Mouse (Mus musculus) limb, embryonic 14.5 days (tissue): ENCODE measurements around the gene Mef2d. TPM values are rescaled to one million over a fixed set of nuclear protein-coding genes. Genes with fewer than 3 reads are reported as not detected.

Experiments
- ATAC-seq: fragments of 200-750 bp; cut with Nextera tagmentation; 2 replicates; pipeline ENCODE4 v1.8.0; 2017; ENCODE audit warnings: low read depth, moderate number of reproducible peaks, moderate TSS enrichment; ENCODE audit not compliant: low FRiP score
- DNase-seq: peaks from one replicate; pipeline ENCODE4 v3.0.0-alpha.2; 2015; ENCODE audit warnings: low spot score
- H3K27ac ChIP-seq: fragments of 300-500 bp; sonication (generic); replicated peaks from 2 replicates; pipeline ENCODE4 v1.5.1; 2014; ENCODE audit warnings: low read depth, mild to moderate bottlenecking, low read length, moderate library complexity, mixed read lengths
- H3K27me3 ChIP-seq: fragments of 300-500 bp; sonication (generic); 2 replicates; pipeline ENCODE4 v1.6.1; 2014; ENCODE audit warnings: low read length, mixed read lengths; ENCODE audit not compliant: control insufficient read depth, insufficient read depth
- H3K36me3 ChIP-seq: fragments of 300-500 bp; sonication (generic); 2 replicates; pipeline ENCODE4 v1.6.1; 2014; ENCODE audit warnings: mild to moderate bottlenecking, low read length, moderate library complexity, mixed read lengths; ENCODE audit not compliant: control insufficient read depth, insufficient read depth
- H3K4me1 ChIP-seq: fragments of 300-500 bp; sonication (generic); 2 replicates; pipeline ENCODE4 v1.6.1; 2014; ENCODE audit warnings: antibody characterized with exemption, low read length, mixed read lengths; ENCODE audit not compliant: control insufficient read depth, insufficient read depth
- H3K4me2 ChIP-seq: fragments of 300-500 bp; sonication (generic); replicated peaks from 2 replicates; pipeline ENCODE4 v1.6.1; 2014; ENCODE audit warnings: low read depth, mild to moderate bottlenecking, low read length, moderate library complexity; ENCODE audit not compliant: severe bottlenecking
- H3K4me3 ChIP-seq: fragments of 300-500 bp; sonication (generic); replicated peaks from 2 replicates; pipeline ENCODE4 v1.5.1; 2014; ENCODE audit warnings: low read length
- H3K9ac ChIP-seq: fragments of 300-500 bp; sonication (generic); 2 replicates; pipeline ENCODE4 v1.6.1; 2014; ENCODE audit warnings: mild to moderate bottlenecking, low read depth, low read length, moderate library complexity; ENCODE audit not compliant: severe bottlenecking
- H3K9me3 ChIP-seq: fragments of 300-500 bp; sonication (generic); 2 replicates; pipeline ENCODE4 v1.6.1; 2016; ENCODE audit warnings: low read length; ENCODE audit not compliant: control insufficient read depth
- POLR2A ChIP-seq: fragments of 200-500 bp; IDR thresholded peaks from 2 replicates; pipeline ENCODE4 v1.8.0; 2012; ENCODE audit warnings: inconsistent platforms, mild to moderate bottlenecking, moderate library complexity, borderline replicate concordance; ENCODE audit not compliant: insufficient read depth, insufficient read length; ENCODE audit errors: extremely low read depth
- WGBS: fragments of 180-500 bp; shearing (Covaris S2); extraction: QIAGEN DNeasy Blood & Tissue Kit; methylation state at CpG from one replicate; pipeline ENCODE4 v1.1.7; 2014; 5-methylcytosine and 5-hydroxymethylcytosine counted together
- polyA plus RNA-seq, 2 experiments: library from polyadenylated mRNA; depleted of rRNA in 1 of 2; stranded (reverse) in 1 of 2; unstranded in 1 of 2; fragments of >200 nt; fragmentation: Nextera tagmentation in 1 of 2; extraction: Ambion mirVana in 1 of 2; gene quantifications; 2 replicates each; pipeline versions ENCODE4 v1.2.1 to v1.2.3; 2012 to 2014

Mef2d gene
- polyA plus RNA-seq, 2 experiments: 29.6 to 58.7 TPM

DNA sequence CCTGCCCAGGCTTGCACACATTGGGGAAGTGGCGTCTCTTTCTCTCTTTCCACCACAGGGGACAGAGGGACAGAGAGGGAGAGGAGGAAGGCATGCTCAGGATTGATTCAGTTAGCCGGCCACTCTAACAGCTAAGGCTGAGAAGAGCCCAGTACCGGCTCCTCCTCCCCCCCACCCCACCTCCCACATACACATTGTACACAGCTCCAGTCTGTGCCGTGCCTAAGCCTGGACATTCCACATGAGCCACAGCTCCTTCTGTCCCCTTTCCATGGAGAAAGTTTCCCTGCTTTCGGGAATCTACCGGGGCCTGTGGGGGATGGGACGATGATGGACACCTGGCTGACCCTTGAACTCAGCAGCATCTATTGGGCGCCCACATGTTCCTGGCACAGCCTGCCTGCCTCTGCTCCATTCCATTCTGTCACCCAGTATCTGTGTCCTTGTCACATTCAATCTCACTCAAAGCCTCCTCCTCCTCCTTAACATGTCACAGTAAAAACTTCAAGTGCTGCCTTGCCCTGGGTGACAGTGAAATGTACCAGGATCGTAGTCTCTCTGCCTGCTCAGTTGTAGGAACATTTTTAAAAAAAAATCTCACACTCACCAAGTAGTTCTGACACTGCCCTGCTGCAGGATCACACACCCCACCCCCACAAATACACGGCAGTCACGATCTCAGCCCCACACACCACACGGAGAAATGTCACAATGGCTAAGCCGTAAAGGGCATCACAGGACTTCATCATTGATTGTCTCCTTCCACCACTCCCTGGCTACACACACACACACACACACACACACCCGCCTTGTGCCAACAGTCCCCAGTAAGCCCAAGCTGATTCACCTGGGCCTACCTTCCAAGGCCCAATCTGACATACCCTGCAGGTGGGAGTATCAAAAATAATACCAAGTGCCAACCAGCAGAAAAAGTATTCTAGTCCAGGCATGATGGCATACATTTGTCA is 20.7 kb upstream of the Mef2d start:
- WGBS: 77% methylated on average over 14 of the region's 14 CpGs
- no peak for TF ChIP-seq POLR2A
- no peak for DNase-seq

DNA sequence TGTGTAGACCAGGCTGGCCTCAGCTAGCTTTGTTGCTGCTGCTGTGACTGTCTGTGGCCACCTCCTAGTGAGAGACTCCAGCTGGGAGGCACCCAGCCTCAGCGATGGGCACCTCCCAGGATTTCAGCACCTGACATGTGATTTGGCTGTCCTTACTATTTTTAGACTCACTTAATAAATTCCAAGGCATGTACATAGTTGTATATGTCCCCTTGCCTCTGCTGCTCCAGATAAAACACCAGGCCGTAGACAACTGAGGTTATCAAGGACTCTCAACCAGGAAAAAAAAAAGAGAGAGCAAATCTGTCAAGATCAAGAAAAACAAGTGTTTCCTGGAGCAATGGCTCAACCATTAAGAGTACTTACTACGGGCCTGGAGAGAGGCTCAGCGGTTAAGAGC is 17.0 kb upstream of the Mef2d start:
- WGBS: 69% methylated on average over 4 of the region's 4 CpGs
- no peak for TF ChIP-seq POLR2A
- Histone ChIP-seq H3K4me1 (no peaks in the 10 kb centered on the region), H3K36me3 (peaks cover 14% of the 10 kb centered on the region), H3K4me2 (no peak overlapping the region), H3K27ac (no peak overlapping the region), H3K9ac (no peak overlapping the region), H3K27me3 (no peaks in the 10 kb centered on the region), H3K9me3 (no peaks in the 10 kb centered on the region), H3K4me3 (no peak overlapping the region)
- ATAC-seq: no peak
- DNase-seq: no peak

More for the DNA sequence above, 20.7 kb upstream of the Mef2d start:
- no peak overlapping the region for H3K27ac ChIP-seq
- H3K9ac ChIP-seq: no peak overlapping the region
- no peak for ATAC-seq
- peaks cover 45% of the 10 kb centered on the region for H3K36me3 ChIP-seq
- no peak overlapping the region for H3K4me2 ChIP-seq
- no peaks in the 10 kb centered on the region for H3K9me3 ChIP-seq
- H3K4me3 ChIP-seq: no peak overlapping the region
- H3K4me1 ChIP-seq: no peaks in the 10 kb centered on the region
- no peaks in the 10 kb centered on the region for H3K27me3 ChIP-seq

DNA sequence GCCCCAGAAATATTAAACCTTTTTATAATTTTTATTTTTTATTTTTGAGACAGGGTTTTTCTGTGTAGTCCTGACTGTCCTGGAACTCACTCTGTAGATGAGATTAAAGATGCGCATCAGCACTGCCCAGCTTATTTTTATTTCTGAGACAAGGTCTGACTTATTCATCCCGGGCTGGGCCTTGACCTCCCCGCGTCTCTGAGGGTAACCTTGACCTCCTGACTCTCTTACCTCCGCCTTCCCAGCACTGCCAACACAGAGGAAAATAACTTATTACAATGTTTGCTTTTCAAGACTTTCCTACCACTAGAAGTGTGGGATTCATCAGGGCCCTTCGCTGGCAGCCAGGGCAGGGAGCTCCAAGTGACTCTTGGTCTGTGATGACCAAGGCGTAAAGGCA is 16.0 kb upstream of the Mef2d start:
- no peak overlapping the region for H3K4me2 ChIP-seq
- TF ChIP-seq POLR2A: no peak
- no peak overlapping the region for H3K4me3 ChIP-seq
- no peak overlapping the region for H3K27ac ChIP-seq
- H3K27me3 ChIP-seq: no peaks in the 10 kb centered on the region
- DNase-seq (no peak), ATAC-seq (no peak)
- H3K4me1 ChIP-seq: no peaks in the 10 kb centered on the region
- no peak overlapping the region for H3K9ac ChIP-seq
- WGBS: 90% methylated on average over 7 of the region's 7 CpGs
- peaks cover 4% of the 10 kb centered on the region; the same call in 1 of the 2 replicates for H3K36me3 ChIP-seq
- H3K9me3 ChIP-seq: no peaks in the 10 kb centered on the region

DNA sequence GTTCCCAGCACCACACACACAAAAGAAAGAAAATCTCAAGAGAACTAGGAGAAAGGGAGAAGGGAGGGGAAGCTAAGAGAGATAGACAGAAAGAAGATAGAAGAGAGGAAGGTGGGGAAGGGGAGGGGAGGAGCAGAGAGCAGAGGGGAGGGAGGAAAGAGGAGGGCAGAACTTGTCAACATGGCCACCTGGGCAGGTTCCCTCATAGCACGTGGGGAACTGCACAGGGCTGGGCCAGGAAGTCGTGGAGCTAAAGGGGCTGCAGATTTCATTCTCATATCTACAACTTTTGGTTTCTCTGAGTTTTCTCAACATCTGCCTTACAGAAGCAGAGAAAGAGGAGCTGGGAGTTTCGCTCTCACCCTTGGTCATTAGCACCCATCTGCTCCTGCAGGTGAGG is 14.5 kb upstream of the Mef2d start:
- H3K4me2 ChIP-seq: no peak overlapping the region
- H3K9ac ChIP-seq: no peak overlapping the region
- no peak overlapping the region for H3K27ac ChIP-seq
- WGBS: 57% methylated on average over 3 of the region's 3 CpGs
- H3K4me1 ChIP-seq: no peaks in the 10 kb centered on the region
- no peaks in the 10 kb centered on the region for H3K36me3 ChIP-seq
- H3K27me3 ChIP-seq: no peaks in the 10 kb centered on the region
- no peaks in the 10 kb centered on the region for H3K9me3 ChIP-seq
- no peak overlapping the region for H3K4me3 ChIP-seq
- DNase-seq (no peak), ATAC-seq (no peak)
- no peak for TF ChIP-seq POLR2A

DNA sequence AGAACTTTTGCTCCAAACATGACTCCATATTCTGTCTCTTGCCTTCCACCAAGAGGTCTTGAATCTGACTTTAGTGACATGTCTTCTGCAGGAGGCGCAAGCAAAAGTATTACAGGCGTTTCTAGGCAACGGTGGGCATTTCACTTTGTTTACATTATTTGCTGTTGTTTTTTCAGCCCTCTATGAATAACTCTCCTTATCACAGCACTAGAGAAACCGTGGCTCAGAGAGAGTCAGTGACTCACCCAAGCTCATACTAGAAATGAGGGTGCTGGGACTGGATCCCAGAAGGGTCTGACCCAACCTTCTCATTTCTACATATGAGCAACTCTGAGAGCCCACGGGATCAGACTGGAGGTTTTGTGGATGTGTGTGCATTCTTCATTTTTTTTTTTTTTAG is 14.1 kb upstream of the Mef2d start:
- Histone ChIP-seq H3K4me2 (no peak overlapping the region), H3K27ac (no peak overlapping the region), H3K9ac (no peak overlapping the region), H3K4me1 (no peaks in the 10 kb centered on the region), H3K9me3 (no peaks in the 10 kb centered on the region), H3K27me3 (no peaks in the 10 kb centered on the region), H3K4me3 (no peak overlapping the region), H3K36me3 (no peaks in the 10 kb centered on the region)
- TF ChIP-seq POLR2A: no peak
- no peak for ATAC-seq
- 81% methylated on average over 5 of the region's 5 CpGs for WGBS
- DNase-seq: no peak
